Mouse (Mus musculus) E14TG2a.4 (cell line): ENCODE measurements around the gene Skp2.

Source experiments
- H3K27me3 ChIP-seq: 2 replicates; pipeline ENCODE4 v1.6.1; 2014; ENCODE audit warnings: low read length, control low read depth; ENCODE audit not compliant: insufficient read depth
- H3K36me3 ChIP-seq: 2 replicates; pipeline ENCODE4 v1.6.1; 2014; ENCODE audit warnings: low read length, control low read depth; ENCODE audit not compliant: insufficient read depth
- H3K4me1 ChIP-seq: replicated peaks from 2 replicates; pipeline ENCODE4 v1.6.1; 2014; ENCODE audit warnings: low read depth, low read length, control low read depth
- H3K4me3 ChIP-seq: replicated peaks from 2 replicates; pipeline ENCODE4 v1.5.1; 2014; ENCODE audit warnings: mild to moderate bottlenecking, low read length
- H3K9me3 ChIP-seq: 2 replicates; pipeline ENCODE4 v1.6.1; 2014; ENCODE audit warnings: low read length, control low read depth
- CTCF ChIP-seq: conservative IDR thresholded peaks from 2 replicates; pipeline ENCODE4 v1.5.1; 2014; ENCODE audit warnings: low read length
- NANOG ChIP-seq: IDR thresholded peaks from 2 replicates; pipeline ENCODE4 v1.6.1; 2014; ENCODE audit warnings: borderline replicate concordance, low read length, mixed read lengths
- POU5F1 ChIP-seq: IDR thresholded peaks from 2 replicates; pipeline ENCODE4 v1.6.1; 2014; ENCODE audit warnings: low read length, borderline replicate concordance

Gene Skp2

GRCm38 (mm10) chr15:9088683-9089072, 66.5 kb downstream of the Skp2 start:
- Histone ChIP-seq H3K4me3 (peak overlapping the region; percentile 32; the same call in 1 of the 2 replicates), H3K36me3 (peaks cover 83% of the 10 kb centered on the region), H3K4me1 (peaks cover 40% of the 10 kb centered on the region), H3K27me3 (no peaks in the 10 kb centered on the region), H3K9me3 (no peaks in the 10 kb centered on the region)
- TF ChIP-seq CTCF (no peak), NANOG (no peak), POU5F1 (no peak)

DNA sequence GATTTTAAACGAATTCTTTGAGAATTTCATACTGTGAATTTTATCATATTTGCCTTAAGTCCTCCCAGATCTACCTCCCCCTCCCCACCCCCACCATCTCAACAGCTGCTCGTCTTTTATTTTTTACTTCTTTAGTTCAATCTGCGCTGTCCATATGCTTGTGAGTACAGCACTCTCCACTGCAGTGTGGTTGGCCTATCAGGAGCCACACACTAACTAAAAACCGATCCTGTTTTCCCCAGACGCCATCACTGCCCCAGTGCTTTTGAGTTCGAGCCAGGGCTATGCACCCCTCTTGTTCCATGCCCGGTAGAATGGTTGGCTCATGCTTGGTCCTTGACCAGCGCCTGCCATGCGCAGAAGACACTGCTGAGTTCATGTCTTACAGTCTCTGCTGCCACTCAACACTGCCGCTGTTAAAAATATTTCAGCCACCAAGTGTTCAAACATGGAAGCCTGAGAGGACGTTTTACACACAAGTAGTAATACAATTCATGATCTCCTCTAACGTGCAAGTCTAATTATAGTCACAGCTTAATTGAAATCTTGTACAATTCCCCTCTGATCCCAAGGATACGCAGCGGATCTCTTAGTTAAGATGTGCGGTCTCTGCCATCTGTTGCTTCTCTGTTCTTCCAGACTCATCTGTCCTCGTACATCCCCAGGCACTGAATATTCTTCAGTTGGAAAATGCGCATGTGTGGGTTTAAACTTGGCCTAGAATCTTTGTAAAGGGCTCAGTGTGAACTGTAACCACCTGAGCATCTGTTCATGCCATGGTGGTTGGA, 67.1 kb downstream of the Skp2 start:
- Histone ChIP-seq H3K36me3 (peaks cover 82% of the 10 kb centered on the region), H3K27me3 (no peaks in the 10 kb centered on the region), H3K9me3 (no peaks in the 10 kb centered on the region), H3K4me1 (peaks cover 37% of the 10 kb centered on the region), H3K4me3 (peak overlapping the region; percentile 63; the same call in 1 of the 2 replicates)
- no peak for TF ChIP-seq CTCF
- no peak for TF ChIP-seq POU5F1
- TF ChIP-seq NANOG: no peak

DNA sequence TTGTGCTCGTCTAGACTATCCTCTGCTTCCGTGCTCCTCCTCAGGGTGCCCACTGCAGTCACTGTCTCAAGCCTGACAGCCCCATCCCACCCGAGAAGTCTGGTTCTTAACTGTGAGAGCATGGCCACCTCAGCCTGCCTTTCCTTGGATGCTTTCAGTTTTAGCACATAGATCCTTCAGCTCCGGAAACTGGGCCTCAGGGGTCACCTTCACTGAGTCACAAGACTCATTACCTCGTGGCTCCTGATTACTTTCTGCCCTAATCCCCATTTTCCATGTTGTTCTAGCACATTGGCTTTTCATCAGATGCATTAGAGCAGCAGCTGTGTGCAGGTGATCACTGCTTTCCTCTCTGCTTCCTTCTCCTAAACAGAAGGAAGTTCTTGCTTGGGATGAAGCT, 67.8 kb downstream of the Skp2 start:
- Histone ChIP-seq H3K9me3 (no peaks in the 10 kb centered on the region), H3K27me3 (no peaks in the 10 kb centered on the region), H3K36me3 (peaks cover 80% of the 10 kb centered on the region), H3K4me1 (peaks cover 37% of the 10 kb centered on the region), H3K4me3 (peak overlapping the region; percentile 63)
- TF ChIP-seq CTCF (no peak), NANOG (peak; percentile 32; the same call in 1 of the 2 replicates)

GRCm38 (mm10) chr15:9086813-9087212, 68.4 kb downstream of the Skp2 start:
- no peak for TF ChIP-seq POU5F1
- TF ChIP-seq NANOG: no peak
- no peak for TF ChIP-seq CTCF
- Histone ChIP-seq H3K36me3 (peaks cover 74% of the 10 kb centered on the region), H3K4me3 (peak overlapping the region; percentile 63), H3K9me3 (no peaks in the 10 kb centered on the region), H3K27me3 (no peaks in the 10 kb centered on the region), H3K4me1 (peaks cover 37% of the 10 kb centered on the region)

DNA sequence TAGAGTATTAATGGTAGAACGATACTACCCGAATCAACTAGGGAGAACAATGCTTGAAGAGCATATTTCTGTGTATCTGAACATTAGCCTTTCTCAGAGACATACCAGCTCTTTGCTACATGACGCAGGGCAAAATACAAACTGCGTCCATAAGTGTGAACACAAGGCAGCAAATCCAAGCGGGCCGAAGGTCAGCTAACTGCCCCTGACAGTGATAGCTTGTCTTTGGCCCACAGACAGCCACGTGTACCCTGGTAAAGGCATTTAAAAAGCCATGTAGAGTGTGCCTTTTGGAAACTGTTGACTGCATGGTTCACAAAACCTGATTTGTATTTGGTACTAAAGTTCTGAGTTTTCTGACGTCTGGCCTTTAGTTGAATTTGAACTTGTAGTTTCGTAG, 72.5 kb downstream of the Skp2 start:
- H3K4me3 ChIP-seq: no peak overlapping the region

DNA sequence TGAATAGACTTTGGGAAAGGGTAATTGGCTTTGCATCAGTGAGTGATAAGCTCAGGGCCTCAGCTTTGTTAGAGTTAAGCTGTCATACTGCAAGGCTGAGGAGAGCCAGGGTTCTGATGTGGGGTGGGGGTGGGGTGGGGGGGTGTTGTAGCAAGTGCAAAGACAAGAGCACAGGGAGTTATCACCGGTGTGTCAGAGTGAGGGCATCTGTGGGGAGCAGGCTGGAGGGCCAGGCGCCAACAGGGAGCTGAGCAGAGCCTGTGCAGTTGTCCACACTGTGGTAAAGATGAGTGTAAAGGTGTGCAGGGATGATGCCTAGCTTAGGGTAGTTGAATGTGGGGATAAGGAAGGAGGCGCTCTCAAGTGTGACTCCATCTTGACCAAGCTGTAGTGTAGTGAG, 73.9 kb downstream of the Skp2 start:
- H3K4me3 ChIP-seq: no peak overlapping the region
- TF ChIP-seq NANOG (no peak), POU5F1 (no peak)
- no peaks in the 10 kb centered on the region for H3K27me3 ChIP-seq

More for the DNA sequence above, 72.5 kb downstream of the Skp2 start:
- peaks cover 55% of the 10 kb centered on the region for H3K4me1 ChIP-seq
- peaks cover 41% of the 10 kb centered on the region for H3K36me3 ChIP-seq
- H3K27me3 ChIP-seq: no peaks in the 10 kb centered on the region
- no peak for TF ChIP-seq CTCF
- no peak for TF ChIP-seq NANOG
- TF ChIP-seq POU5F1: no peak
- no peaks in the 10 kb centered on the region for H3K9me3 ChIP-seq

GRCm38 (mm10) chr15:9080206-9080605, 75.0 kb downstream of the Skp2 start:
- Histone ChIP-seq H3K4me1 (peaks cover 50% of the 10 kb centered on the region), H3K27me3 (no peaks in the 10 kb centered on the region), H3K4me3 (no peak overlapping the region), H3K9me3 (no peaks in the 10 kb centered on the region), H3K36me3 (peaks cover 38% of the 10 kb centered on the region)
- TF ChIP-seq POU5F1: no peak
- no peak for TF ChIP-seq NANOG
- TF ChIP-seq CTCF: no peak

More for the DNA sequence above, 73.9 kb downstream of the Skp2 start:
- H3K4me1 ChIP-seq: peaks cover 51% of the 10 kb centered on the region
- H3K9me3 ChIP-seq: no peaks in the 10 kb centered on the region
- H3K36me3 ChIP-seq: peaks cover 42% of the 10 kb centered on the region

DNA sequence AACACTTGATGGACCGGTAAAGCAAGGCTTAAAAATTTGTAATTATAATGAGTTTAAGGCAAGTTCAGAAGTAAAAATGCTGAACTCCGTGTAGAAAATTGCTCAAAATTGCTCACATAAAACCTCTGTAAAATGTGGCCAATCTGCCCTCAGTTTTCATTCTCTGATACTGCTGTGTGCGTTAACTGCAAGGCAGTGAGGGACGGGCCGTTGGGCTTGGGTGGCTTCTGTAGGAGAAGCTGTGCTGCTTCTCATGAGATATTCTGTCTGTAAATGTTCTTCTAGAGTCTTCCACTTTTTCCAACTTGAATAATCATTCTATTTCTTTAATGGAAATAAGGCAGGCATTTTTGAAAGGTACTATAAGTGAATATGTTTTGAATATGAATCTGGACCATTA, 75.6 kb downstream of the Skp2 start:
- Histone ChIP-seq H3K36me3 (peaks cover 38% of the 10 kb centered on the region), H3K4me1 (peaks cover 56% of the 10 kb centered on the region), H3K27me3 (no peaks in the 10 kb centered on the region), H3K9me3 (no peaks in the 10 kb centered on the region), H3K4me3 (no peak overlapping the region)
- no peak for TF ChIP-seq NANOG
- TF ChIP-seq CTCF: no peak
- TF ChIP-seq POU5F1: no peak
